Mouse (Mus musculus) forebrain, embryonic 13.5 days (tissue): ENCODE measurements around the gene 1600014C23Rik. TPM values are rescaled to one million over a fixed set of nuclear protein-coding genes. Genes with fewer than 3 reads are reported as not detected.

ENCODE experiments used
- polyA plus RNA-seq: library from polyadenylated mRNA; unstranded; fragments of >200 nt; fragmentation: Nextera tagmentation; extraction: Ambion mirVana; gene quantifications from 2 replicates; pipeline ENCODE4 v1.2.1, GENCODE M21; 2015

1600014C23Rik gene
- polyA plus RNA-seq, 1 experiment from 2014 or later: 0.48 TPM

Other genes with a start within 250 kb of the 1600014C23Rik start
- 16.8 and 19.0 TPM in 2 replicates for gene Aars2, start 227.0 kb downstream of the 1600014C23Rik start, polyA plus RNA-seq
- 2.1 and 3.1 TPM in 2 replicates for gene Tcte1, start 210.4 kb downstream of the 1600014C23Rik start, polyA plus RNA-seq
- gene Tmem151b, start 184.2 kb downstream of the 1600014C23Rik start, polyA plus RNA-seq: 23.1 and 26.2 TPM in 2 replicates
- gene Nfkbie, start 178.1 kb downstream of the 1600014C23Rik start, polyA plus RNA-seq: 5.1 TPM in 2 replicates
- gene Slc35b2, start 170.0 kb downstream of the 1600014C23Rik start, polyA plus RNA-seq: 89.1 and 107 TPM in 2 replicates
- gene Hsp90ab1, start 160.6 kb downstream of the 1600014C23Rik start, polyA plus RNA-seq: 1,763 and 1,849 TPM in 2 replicates
- gene Slc29a1, start 134.2 kb downstream of the 1600014C23Rik start, polyA plus RNA-seq: 47.2 and 51.9 TPM in 2 replicates
- gene Mymx, start 131.7 kb downstream of the 1600014C23Rik start, polyA plus RNA-seq: not detected in 2 replicates
- gene Capn11, start 74.5 kb downstream of the 1600014C23Rik start, polyA plus RNA-seq: 0.30 and 0.72 TPM in 2 replicates
- 116 and 125 TPM in 2 replicates for gene Mrpl14, start 47.5 kb downstream of the 1600014C23Rik start, polyA plus RNA-seq
- 91.1 and 92.9 TPM in 2 replicates for gene Tmem63b, start 46.9 kb downstream of the 1600014C23Rik start, polyA plus RNA-seq